Mouse (Mus musculus) brain, embryonic 18.5 days (tissue): ENCODE results near the gene 4933427D14Rik.

Source experiments
- DNase-seq: peaks from one replicate; pipeline ENCODE4 v3.0.0-alpha.2; 2012; ENCODE audit warnings: low read depth, low spot score

The 4933427D14Rik gene

GRCm38 (mm10) chr11:72142889-72143288 is 64.4 kb downstream of the 4933427D14Rik start:
- no peak for DNase-seq

GRCm38 (mm10) chr11:72140198-72140597 is 67.1 kb downstream of the 4933427D14Rik start:
- DNase-seq = no peak

GRCm38 (mm10) chr11:72136231-72136982 is 70.9 kb downstream of the 4933427D14Rik start:
- DNase-seq = no peak

- DNase-seq = no peak
Observed at GRCm38 (mm10) chr11:72135383-72136158, 71.7 kb downstream of the 4933427D14Rik start, which contains the start of gene Pitpnm3. Pitpnm3 (minus strand) TSS chr11:72135778.

- no peak for DNase-seq
Observed at GRCm38 (mm10) chr11:72134536-72135382, 72.5 kb downstream of the 4933427D14Rik start.

GRCm38 (mm10) chr11:72133075-72133474 is 74.2 kb downstream of the 4933427D14Rik start:
- DNase-seq = no peak

GRCm38 (mm10) chr11:72132266-72132665 is 75.0 kb downstream of the 4933427D14Rik start:
- DNase-seq = no peak

GRCm38 (mm10) chr11:72131697-72132096 is 75.6 kb downstream of the 4933427D14Rik start:
- DNase-seq = no peak

GRCm38 (mm10) chr11:72130905-72131304 is 76.4 kb downstream of the 4933427D14Rik start:
- no peak for DNase-seq

- DNase-seq = no peak
Observed at GRCm38 (mm10) chr11:72130472-72130871, 76.8 kb downstream of the 4933427D14Rik start.

- no peak for DNase-seq
Observed at GRCm38 (mm10) chr11:72130021-72130420, 77.2 kb downstream of the 4933427D14Rik start.

- no peak for DNase-seq
Observed at GRCm38 (mm10) chr11:72129032-72129894, 78.0 kb downstream of the 4933427D14Rik start.

- no peak for DNase-seq
Observed at GRCm38 (mm10) chr11:72127450-72128189, 79.6 kb downstream of the 4933427D14Rik start.

GRCm38 (mm10) chr11:72125781-72126180 is 81.5 kb downstream of the 4933427D14Rik start:
- DNase-seq = no peak

GRCm38 (mm10) chr11:72123531-72123930 is 83.7 kb downstream of the 4933427D14Rik start:
- DNase-seq = no peak

GRCm38 (mm10) chr11:72120354-72120753 is 86.9 kb downstream of the 4933427D14Rik start:
- DNase-seq = no peak

GRCm38 (mm10) chr11:72118630-72119029 is 88.6 kb downstream of the 4933427D14Rik start:
- no peak for DNase-seq

- no peak for DNase-seq
Observed at GRCm38 (mm10) chr11:72113296-72113695, 94.0 kb downstream of the 4933427D14Rik start.

- no peak for DNase-seq
Observed at GRCm38 (mm10) chr11:72110726-72111125, 96.5 kb downstream of the 4933427D14Rik start.

- DNase-seq = no peak
Observed at GRCm38 (mm10) chr11:72104223-72104622, 103.0 kb downstream of the 4933427D14Rik start.
